Mouse (Mus musculus): ENCODE measurements around the gene Icmt. TPM values are rescaled to one million over a fixed set of nuclear protein-coding genes. Genes with fewer than 3 reads are reported as not detected.

The Icmt gene
- polyA plus RNA-seq, 1 experiment from 2014 or later, result 23.4 TPM

DNA sequence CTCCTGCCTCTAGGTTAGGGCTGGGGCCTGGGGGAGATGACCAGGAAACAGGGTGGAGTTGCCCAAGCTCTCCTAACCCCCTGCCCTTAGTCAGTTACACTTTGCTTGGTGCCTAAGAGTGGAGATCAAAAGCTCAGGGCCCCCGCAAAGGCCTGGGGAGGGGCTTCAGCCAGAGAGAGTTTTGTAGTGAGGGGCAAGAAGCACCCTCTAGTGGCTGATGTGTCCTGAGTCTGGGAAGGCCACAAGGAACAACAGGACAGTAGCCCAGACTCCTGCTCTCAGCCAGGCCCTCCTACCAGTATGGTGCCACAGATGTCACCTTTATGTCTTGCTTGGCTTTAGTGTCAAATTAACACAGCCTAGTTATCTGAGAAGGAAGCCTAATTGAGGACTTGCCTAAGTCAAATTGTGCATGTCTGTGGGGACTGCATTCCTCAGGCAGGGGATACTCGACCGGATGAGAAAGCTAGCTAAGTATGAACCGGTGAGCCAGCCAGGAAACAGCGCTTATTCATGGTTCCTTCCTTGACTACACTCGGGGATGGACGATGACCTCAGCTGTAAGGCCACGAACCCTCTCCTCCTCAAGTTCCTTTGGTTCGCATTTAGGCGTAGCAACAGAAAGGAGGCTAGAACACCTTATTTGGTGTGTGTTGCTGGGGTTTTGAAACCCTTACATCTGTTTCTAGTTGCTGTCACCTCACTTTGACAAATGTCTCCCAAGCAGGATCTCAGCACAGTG is 2.7 kb upstream of the Icmt start:
- no peak overlapping the region for H3K4me2 ChIP-seq (ENCODE audit: low read depth, low read length)
- H3K9ac ChIP-seq (replicated peaks; ENCODE audit: low read length), result no peak overlapping the region
- DNase-seq (ENCODE audit: low spot score), result no peak
- H3K9me3 ChIP-seq (replicated peaks; ENCODE audit: control insufficient read depth, low read length), result no peaks in the 10 kb centered on the region
- peaks cover 40% of the 10 kb centered on the region for H3K27me3 ChIP-seq (ENCODE audit: control insufficient read depth, insufficient read depth, low read length)
- H3K4me1 ChIP-seq (ENCODE audit: control insufficient read depth, insufficient read depth, low read length), result no peaks in the 10 kb centered on the region
- ATAC-seq (replicated peaks; ENCODE audit: insufficient number of reproducible peaks, low FRiP score, low TSS enrichment, low read depth), result no peak
- 49% methylated on average over 10 of the region's 10 CpGs for WGBS
- no peaks in the 10 kb centered on the region for H3K36me3 ChIP-seq (replicated peaks; ENCODE audit: control insufficient read depth, insufficient read depth, low read depth, low read length)
- H3K27ac ChIP-seq (replicated peaks; ENCODE audit: low read depth, low read length), result no peak overlapping the region
- H3K4me3 ChIP-seq (ENCODE audit: low read depth, low read length), result no peak overlapping the region

- no peaks in the 10 kb centered on the region for H3K4me1 ChIP-seq (ENCODE audit: control insufficient read depth, insufficient read depth, low read length)
- H3K36me3 ChIP-seq (replicated peaks; ENCODE audit: control insufficient read depth, insufficient read depth, low read depth, low read length), result 0 out of 2 replicates have a peak, but pooled peaks cover 2% of the 10 kb centered on the region
- WGBS, result 43% methylated on average over 4 of the region's 4 CpGs
- no peak overlapping the region for H3K4me3 ChIP-seq (ENCODE audit: low read depth, low read length)
- no peaks in the 10 kb centered on the region for H3K9me3 ChIP-seq (replicated peaks; ENCODE audit: control insufficient read depth, low read length)
- no peak for DNase-seq (ENCODE audit: low spot score)
- H3K27ac ChIP-seq (replicated peaks; ENCODE audit: low read depth, low read length), result no peak overlapping the region
- H3K4me2 ChIP-seq (ENCODE audit: low read depth, low read length), result no peak overlapping the region
- H3K9ac ChIP-seq (replicated peaks; ENCODE audit: low read length), result no peak overlapping the region
- no peak for ATAC-seq (replicated peaks; ENCODE audit: insufficient number of reproducible peaks, low FRiP score, low TSS enrichment, low read depth)
- peaks cover 26% of the 10 kb centered on the region for H3K27me3 ChIP-seq (ENCODE audit: control insufficient read depth, insufficient read depth, low read length)
Observed at GRCm38 (mm10) chr4:152295916-152296315, 1.1 kb upstream of the Icmt start.

DNA sequence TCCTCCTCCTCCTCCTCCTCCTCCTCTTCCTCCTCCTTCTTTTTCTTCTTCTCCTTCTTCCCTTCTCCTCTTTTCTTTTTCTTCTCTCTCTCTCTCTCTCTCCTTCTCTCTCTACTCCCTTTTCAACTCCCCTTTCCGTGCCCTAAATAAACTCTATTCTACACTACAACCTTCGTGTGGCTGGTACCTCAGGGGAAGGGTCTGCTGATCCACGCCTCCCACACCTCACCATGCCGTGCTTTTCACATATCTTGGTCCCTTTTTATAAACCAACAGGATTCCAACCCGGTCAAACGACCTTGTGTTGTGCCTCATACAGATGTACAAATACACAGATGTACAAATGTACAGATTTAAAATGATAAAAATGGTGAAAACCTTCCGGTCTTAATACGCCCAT is 656 bp upstream of the Icmt start:
- Histone ChIP-seq H3K27me3 (ENCODE audit: control insufficient read depth, insufficient read depth, low read length) (peaks cover 22% of the 10 kb centered on the region), H3K4me2 (ENCODE audit: low read depth, low read length) (peak overlapping the region; percentile 59), H3K27ac (replicated peaks; ENCODE audit: low read depth, low read length) (no peak overlapping the region), H3K4me3 (ENCODE audit: low read depth, low read length) (peak overlapping the region; percentile 94), H3K36me3 (replicated peaks; ENCODE audit: control insufficient read depth, insufficient read depth, low read depth, low read length) (0 out of 2 replicates have a peak, but pooled peaks cover 2% of the 10 kb centered on the region), H3K9ac (replicated peaks; ENCODE audit: low read length) (no peak overlapping the region), H3K9me3 (replicated peaks; ENCODE audit: control insufficient read depth, low read length) (no peaks in the 10 kb centered on the region), H3K4me1 (ENCODE audit: control insufficient read depth, insufficient read depth, low read length) (no peaks in the 10 kb centered on the region)
- 25% methylated on average over 8 of the region's 8 CpGs for WGBS
- ATAC-seq (replicated peaks; ENCODE audit: insufficient number of reproducible peaks, low FRiP score, low TSS enrichment, low read depth), result no peak
- no peak for DNase-seq (ENCODE audit: low spot score)

GRCm38 (mm10) chr4:152298836-152299235 is 1.8 kb downstream of the Icmt start:
- Histone ChIP-seq H3K27ac (replicated peaks; ENCODE audit: low read depth, low read length) (no peak overlapping the region), H3K9me3 (replicated peaks; ENCODE audit: control insufficient read depth, low read length) (no peaks in the 10 kb centered on the region), H3K36me3 (replicated peaks; ENCODE audit: control insufficient read depth, insufficient read depth, low read depth, low read length) (0 out of 2 replicates have a peak, but pooled peaks cover 4% of the 10 kb centered on the region), H3K9ac (replicated peaks; ENCODE audit: low read length) (no peak overlapping the region), H3K4me1 (ENCODE audit: control insufficient read depth, insufficient read depth, low read length) (no peaks in the 10 kb centered on the region), H3K4me3 (ENCODE audit: low read depth, low read length) (no peak overlapping the region), H3K27me3 (ENCODE audit: control insufficient read depth, insufficient read depth, low read length) (no peaks in the 10 kb centered on the region; the same call in 1 of the 2 replicates), H3K4me2 (ENCODE audit: low read depth, low read length) (no peak overlapping the region)
- DNase-seq (ENCODE audit: low spot score), result no peak
- 78% methylated on average over 14 of the region's 14 CpGs for WGBS
- ATAC-seq (replicated peaks; ENCODE audit: insufficient number of reproducible peaks, low FRiP score, low TSS enrichment, low read depth), result no peak

DNA sequence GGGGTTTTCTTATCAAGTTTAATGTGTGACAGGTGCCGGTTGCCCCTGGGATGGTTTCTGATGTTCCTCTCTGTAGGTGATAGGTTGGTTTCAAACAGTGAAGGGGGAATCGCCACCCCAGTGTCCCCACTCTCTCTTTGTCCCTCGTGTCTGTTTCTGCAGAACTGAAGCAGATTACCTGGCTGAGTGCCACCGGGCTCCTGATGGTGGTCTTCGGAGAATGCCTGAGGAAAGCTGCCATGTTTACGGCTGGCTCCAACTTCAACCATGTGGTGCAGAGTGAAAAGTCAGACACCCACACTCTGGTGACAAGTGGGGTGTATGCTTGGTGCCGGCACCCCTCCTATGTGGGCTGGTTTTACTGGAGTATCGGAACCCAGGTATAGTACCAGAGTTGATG is 3.3 kb downstream of the Icmt start:
- Histone ChIP-seq H3K4me2 (ENCODE audit: low read depth, low read length) (no peak overlapping the region), H3K4me1 (ENCODE audit: control insufficient read depth, insufficient read depth, low read length) (no peaks in the 10 kb centered on the region), H3K36me3 (replicated peaks; ENCODE audit: control insufficient read depth, insufficient read depth, low read depth, low read length) (0 out of 2 replicates have a peak, but pooled peaks cover 4% of the 10 kb centered on the region), H3K9ac (replicated peaks; ENCODE audit: low read length) (no peak overlapping the region), H3K27me3 (ENCODE audit: control insufficient read depth, insufficient read depth, low read length) (no peaks in the 10 kb centered on the region; the same call in 1 of the 2 replicates), H3K4me3 (ENCODE audit: low read depth, low read length) (no peak overlapping the region), H3K27ac (replicated peaks; ENCODE audit: low read depth, low read length) (no peak overlapping the region), H3K9me3 (replicated peaks; ENCODE audit: control insufficient read depth, low read length) (no peaks in the 10 kb centered on the region)
- no peak for ATAC-seq (replicated peaks; ENCODE audit: insufficient number of reproducible peaks, low FRiP score, low TSS enrichment, low read depth)
- 91% methylated on average over 8 of the region's 8 CpGs for WGBS
- DNase-seq (ENCODE audit: low spot score), result no peak

DNA sequence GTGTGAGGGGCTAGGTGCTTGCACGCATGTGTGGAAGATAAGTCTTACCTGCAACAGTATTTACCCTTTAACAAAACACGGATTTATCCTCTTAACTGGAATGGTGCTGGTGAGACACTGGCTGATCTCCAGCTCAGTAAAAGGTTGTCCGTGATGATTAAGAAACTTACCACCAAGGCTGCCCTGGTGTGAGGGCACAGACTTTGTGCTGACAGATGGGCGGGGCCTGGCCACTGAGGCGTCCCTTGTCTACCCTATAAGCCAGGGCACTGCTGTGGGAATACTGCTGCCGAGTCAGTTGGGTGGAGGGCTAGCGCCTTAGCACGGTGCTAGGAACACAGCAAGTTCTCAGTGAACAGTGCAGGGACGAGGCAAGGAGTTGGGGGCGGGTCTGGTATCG is 5.0 kb downstream of the Icmt start:
- no peak overlapping the region for H3K27ac ChIP-seq (replicated peaks; ENCODE audit: low read depth, low read length)
- H3K4me3 ChIP-seq (ENCODE audit: low read depth, low read length), result no peak overlapping the region
- WGBS, result 72% methylated on average over 11 of the region's 11 CpGs
- H3K4me1 ChIP-seq (ENCODE audit: control insufficient read depth, insufficient read depth, low read length), result no peaks in the 10 kb centered on the region
- 0 out of 2 replicates have a peak, but pooled peaks cover 4% of the 10 kb centered on the region for H3K36me3 ChIP-seq (replicated peaks; ENCODE audit: control insufficient read depth, insufficient read depth, low read depth, low read length)
- ATAC-seq (replicated peaks; ENCODE audit: insufficient number of reproducible peaks, low FRiP score, low TSS enrichment, low read depth), result no peak
- no peak overlapping the region for H3K4me2 ChIP-seq (ENCODE audit: low read depth, low read length)
- H3K27me3 ChIP-seq (ENCODE audit: control insufficient read depth, insufficient read depth, low read length), result no peaks in the 10 kb centered on the region; the same call in 1 of the 2 replicates
- no peak overlapping the region for H3K9ac ChIP-seq (replicated peaks; ENCODE audit: low read length)
- no peaks in the 10 kb centered on the region for H3K9me3 ChIP-seq (replicated peaks; ENCODE audit: control insufficient read depth, low read length)
- DNase-seq (ENCODE audit: low spot score), result no peak

DNA sequence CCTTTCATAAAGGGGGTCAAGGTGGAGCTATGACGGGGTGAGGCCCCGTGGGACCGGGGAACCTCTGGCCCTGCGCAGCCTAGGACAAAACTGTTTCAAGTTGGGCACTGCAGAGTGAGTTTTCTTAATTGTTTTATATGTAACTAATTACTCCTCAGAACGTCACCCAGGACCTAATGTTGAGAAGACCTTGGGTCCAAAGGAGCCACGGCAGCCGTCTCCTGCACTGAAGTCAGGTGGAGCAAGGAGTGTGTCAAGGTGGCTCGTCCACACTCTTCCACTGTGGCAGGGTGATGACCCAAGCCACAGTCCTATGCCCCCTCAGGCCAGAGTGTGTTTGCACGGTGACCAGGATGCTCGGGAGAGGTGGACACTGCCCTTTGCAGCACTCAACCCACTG is 6.1 kb downstream of the Icmt start:
- no peaks in the 10 kb centered on the region for H3K9me3 ChIP-seq (replicated peaks; ENCODE audit: control insufficient read depth, low read length)
- H3K9ac ChIP-seq (replicated peaks; ENCODE audit: low read length), result no peak overlapping the region
- DNase-seq (ENCODE audit: low spot score) (no peak), ATAC-seq (replicated peaks; ENCODE audit: insufficient number of reproducible peaks, low FRiP score, low TSS enrichment, low read depth) (no peak)
- H3K27me3 ChIP-seq (ENCODE audit: control insufficient read depth, insufficient read depth, low read length), result no peaks in the 10 kb centered on the region
- 0 out of 2 replicates have a peak, but pooled peaks cover 4% of the 10 kb centered on the region for H3K36me3 ChIP-seq (replicated peaks; ENCODE audit: control insufficient read depth, insufficient read depth, low read depth, low read length)
- 88% methylated on average over 10 of the region's 10 CpGs for WGBS
- no peak overlapping the region for H3K4me2 ChIP-seq (ENCODE audit: low read depth, low read length)
- H3K4me3 ChIP-seq (ENCODE audit: low read depth, low read length), result no peak overlapping the region
- no peak overlapping the region for H3K27ac ChIP-seq (replicated peaks; ENCODE audit: low read depth, low read length)
- no peaks in the 10 kb centered on the region for H3K4me1 ChIP-seq (ENCODE audit: control insufficient read depth, insufficient read depth, low read length)

GRCm38 (mm10) chr4:152304685-152305084 is 7.7 kb downstream of the Icmt start:
- Histone ChIP-seq H3K4me2 (ENCODE audit: low read depth, low read length) (no peak overlapping the region), H3K36me3 (replicated peaks; ENCODE audit: control insufficient read depth, insufficient read depth, low read depth, low read length) (0 out of 2 replicates have a peak, but pooled peaks cover 3% of the 10 kb centered on the region), H3K9ac (replicated peaks; ENCODE audit: low read length) (no peak overlapping the region), H3K9me3 (replicated peaks; ENCODE audit: control insufficient read depth, low read length) (no peaks in the 10 kb centered on the region), H3K4me1 (ENCODE audit: control insufficient read depth, insufficient read depth, low read length) (no peaks in the 10 kb centered on the region), H3K4me3 (ENCODE audit: low read depth, low read length) (no peak overlapping the region), H3K27ac (replicated peaks; ENCODE audit: low read depth, low read length) (no peak overlapping the region), H3K27me3 (ENCODE audit: control insufficient read depth, insufficient read depth, low read length) (no peaks in the 10 kb centered on the region)
- 95% methylated on average over 6 of the region's 6 CpGs for WGBS
- no peak for DNase-seq (ENCODE audit: low spot score)
- ATAC-seq (replicated peaks; ENCODE audit: insufficient number of reproducible peaks, low FRiP score, low TSS enrichment, low read depth), result no peak

Measured in embryonic facial prominence, embryonic 11.5 days (tissue).